Comparison of ENCODE assay signal across 8 mouse cellular contexts in the genomic region with DNA sequence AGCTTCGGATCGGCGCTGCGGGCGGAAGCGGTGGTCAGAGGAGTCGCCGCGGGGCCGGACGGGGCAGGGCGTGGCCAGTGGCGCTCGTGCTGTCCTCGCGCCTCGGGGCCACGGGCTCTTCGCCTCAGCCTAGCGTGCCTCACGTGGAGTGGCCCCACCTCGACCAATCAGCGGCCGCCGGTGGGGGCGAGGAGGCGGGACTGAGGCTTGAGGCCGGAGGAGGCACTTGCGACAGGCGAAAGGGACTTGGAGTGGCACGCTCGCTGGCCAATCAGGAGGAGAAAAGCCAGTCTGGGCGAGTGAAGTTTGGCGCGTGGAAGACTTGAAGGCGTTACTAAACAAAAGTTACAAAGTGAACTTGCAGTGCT. TPM values are rescaled to one million over a fixed set of nuclear protein-coding genes. Genes with fewer than 3 reads are reported as not detected.
A peak's percentile ranks its signal among the peaks of the same experiment; 100 is the strongest.
DNase-seq lines count a peak whose midpoint lies in the region; ATAC-seq lines count a peak whose summit lies in the region.

A gene (minus strand): TSS at position 112 of the 368 bp plus-strand sequence.

- 22% methylated on average over 36 of the region's 36 CpGs for WGBS in hindbrain, embryonic 12.5 days
- WGBS in lung, embryonic 15.5 days, result 15% methylated on average over 36 of the region's 36 CpGs

- peak; percentile 96 for ATAC-seq in hindbrain, embryonic 12.5 days (ENCODE audit: low FRiP score)
- ATAC-seq in lung, embryonic 15.5 days (ENCODE audit: borderline replicate concordance, extremely low read depth, low FRiP score, low TSS enrichment), result peak; percentile 98
- ATAC-seq in monocyte, adult 5-6 weeks (replicated peaks; ENCODE audit: insufficient number of reproducible peaks, low FRiP score, low TSS enrichment, poor library complexity, severe bottlenecking), result no peak

- peak; percentile 20 to 38 for DNase-seq in adrenal gland, adult 18-20 months (ENCODE audit: low spot score in 2 of 2)
- DNase-seq in cerebellum, postnatal 25 days, result peak; percentile 50 to 70
- peak; percentile 46 to 57 for DNase-seq in frontal cortex, postnatal 36 days (ENCODE audit: low spot score in 2 of 2)
- DNase-seq in layer of hippocampus, postnatal 14 days (ENCODE audit: low spot score in 2 of 2), result peak; percentile 70 to 71
- DNase-seq in ovary, postnatal 36 days (ENCODE audit: low spot score), result peak; percentile 84

- H3K4me2 ChIP-seq in hindbrain, embryonic 12.5 days (replicated peaks), result peak within 1 kb of the TSS; percentile 59
- H3K4me2 ChIP-seq in lung, embryonic 15.5 days, result peak within 1 kb of the TSS; percentile 65

- no peaks in the 10 kb centered on the region for H3K36me3 ChIP-seq in hindbrain, embryonic 12.5 days
- no peaks in the 10 kb centered on the region for H3K36me3 ChIP-seq in lung, embryonic 15.5 days

- H3K4me1 ChIP-seq in hindbrain, embryonic 12.5 days, result peaks cover 8% of the 10 kb centered on the region; the same call in 1 of the 2 replicates
- H3K4me1 ChIP-seq in lung, embryonic 15.5 days, result peaks cover 2% of the 10 kb centered on the region; the same call in 1 of the 2 replicates

- H3K27me3 ChIP-seq in hindbrain, embryonic 12.5 days, result peaks cover 19% of the 10 kb centered on the region
- peaks cover 27% of the 10 kb centered on the region for H3K27me3 ChIP-seq in lung, embryonic 15.5 days

- peak within 1 kb of the TSS; percentile 42 for H3K4me3 ChIP-seq in hindbrain, embryonic 12.5 days
- peak within 1 kb of the TSS; percentile 42 for H3K4me3 ChIP-seq in lung, embryonic 15.5 days

- no peak within 1 kb of the TSS for H3K27ac ChIP-seq in hindbrain, embryonic 12.5 days
- no peak within 1 kb of the TSS for H3K27ac ChIP-seq in lung, embryonic 15.5 days

- peak within 1 kb of the TSS; percentile 23; the same call in 1 of the 2 replicates for H3K9ac ChIP-seq in hindbrain, embryonic 12.5 days
- H3K9ac ChIP-seq in lung, embryonic 15.5 days, result peak within 1 kb of the TSS; percentile 32

- H3K9me3 ChIP-seq in hindbrain, embryonic 12.5 days (replicated peaks), result no peaks in the 10 kb centered on the region
- H3K9me3 ChIP-seq in lung, embryonic 15.5 days, result no peaks in the 10 kb centered on the region

RNA-seq across cellular contexts. Expression of the gene that starts here (rescaled TPM):
- total RNA-seq in adrenal gland, adult 18-20 months (2021), result under 1 TPM; 0.23 to 0.32 TPM
- polyA plus RNA-seq in hindbrain, embryonic 12.5 days (2016; fragmentation: Nextera tagmentation; extraction: Ambion mirVana), result 4.1 and 5.2 TPM in 2 replicates
- total RNA-seq in layer of hippocampus, postnatal 14 days (2021), result under 1 TPM; 0.60 to 0.94 TPM
- 11.1 and 12.6 TPM in 2 replicates for polyA plus RNA-seq in lung, embryonic 15.5 days (2015; fragmentation: Nextera tagmentation; extraction: Ambion mirVana)
- not detected in 3 replicates for total RNA-seq in monocyte, adult 5-6 weeks (2017)

Comparison
In these comparisons a context has a peak if more than half of its experiments do, and no peak if none do; other contexts are left out.
1. Peak in DNase-seq in adrenal gland, adult 18-20 months; RNA of the gene not detected or under 1 TPM.
2. Peak in DNase-seq in layer of hippocampus, postnatal 14 days; RNA of the gene not detected or under 1 TPM.
3. DNase-seq: peak in every context shown above with its lines; median percentile 84 in ovary, postnatal 36 days; 70 in layer of hippocampus, postnatal 14 days; 60 in cerebellum, postnatal 25 days; 52 in frontal cortex, postnatal 36 days; 29 in adrenal gland, adult 18-20 months.